Comparison of ENCODE assay signal across 14 mouse cellular contexts in the genomic region with DNA sequence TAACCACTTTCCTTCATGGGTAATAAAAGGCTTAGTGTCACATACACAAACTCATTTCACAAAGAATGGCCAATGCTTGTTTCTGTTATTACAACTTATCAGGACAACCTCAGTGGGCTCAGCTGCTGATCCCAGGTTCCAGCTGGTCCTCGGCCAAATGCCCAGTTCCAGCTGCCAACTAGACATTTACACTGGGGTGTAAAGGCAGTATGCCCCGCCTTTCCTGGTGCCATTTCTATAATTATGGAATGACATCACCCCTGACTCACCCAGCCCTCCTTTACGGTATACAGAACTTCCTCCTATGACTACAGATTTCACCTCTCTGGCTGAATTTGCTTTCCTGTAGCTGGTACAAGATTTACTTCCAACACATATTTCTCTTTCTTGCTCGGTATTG.
DNase-seq lines count a peak whose midpoint lies in the region; ATAC-seq and TF ChIP-seq lines count a peak whose summit lies in the region.
"Had no signal": no experiment of that assay in that cellular context is flagged by ENCODE, and none has a peak within 500 bp of the region (broad histone marks: within the 10 kb centered on the region; RNA-seq: fewer than 3 reads in every experiment).

No protein-coding gene starts in this region.

- intact Hi-C loops in heart, postnatal 14 days (cut with DNase I) = no loop called here

- no peak overlapping the region for H3K9ac ChIP-seq in heart, embryonic 11.5 days (ENCODE audit: low read depth, low read length)
- no peak overlapping the region for H3K9ac ChIP-seq in CH12.LX (ENCODE audit: insufficient read depth, low read depth)
- H3K9ac ChIP-seq: embryonic facial prominence, embryonic 15.5 days; liver, embryonic 12.5 days had no signal

- no peak for TF ChIP-seq RAD21 in CH12.LX (IDR thresholded peaks at IDR 0.05; ENCODE audit: low read depth, low read length)

- no peak overlapping the region for H3K27ac ChIP-seq in heart, embryonic 11.5 days (ENCODE audit: low read depth, low read length)
- no peak overlapping the region for H3K27ac ChIP-seq in CH12.LX (ENCODE audit: insufficient read depth, low read depth)
- H3K27ac ChIP-seq in embryonic facial prominence, embryonic 10.5 days (replicated peaks) = no peak overlapping the region
- no peak overlapping the region for H3K27ac ChIP-seq in hindbrain, embryonic 10.5 days
- H3K27ac ChIP-seq: embryonic facial prominence, embryonic 15.5 days; kidney, postnatal 0 days; liver, embryonic 12.5 days had no signal

- dilution Hi-C loops in CH12.LX (cut with MboI; ENCODE audit: extremely low pct_ligation_motif_present, extremely low pct_unique_long_range_greater_than_20kb, low sequenced_read_pairs) = no loop called here

- no peaks in the 10 kb centered on the region for H3K36me3 ChIP-seq in heart, embryonic 11.5 days (ENCODE audit: control insufficient read depth, insufficient read depth, low read length)
- no peaks in the 10 kb centered on the region for H3K36me3 ChIP-seq in CH12.LX (replicated peaks in 1 of 2; ENCODE audit: control insufficient read depth in 1 of 2, insufficient read depth in 1 of 2, low read length in 1 of 2)
- H3K36me3 ChIP-seq in embryonic facial prominence, embryonic 10.5 days (replicated peaks) = no peaks in the 10 kb centered on the region
- H3K36me3 ChIP-seq in hindbrain, embryonic 10.5 days = no peaks in the 10 kb centered on the region
- H3K36me3 ChIP-seq: embryonic facial prominence, embryonic 15.5 days; liver, embryonic 12.5 days had no signal

- no peak for TF ChIP-seq POLR2A in CH12.LX (IDR thresholded peaks at IDR 0.05; ENCODE audit: low read depth, low read length)

- H3K27me3 ChIP-seq in heart, embryonic 11.5 days (ENCODE audit: control insufficient read depth, insufficient read depth, low read length) = no peaks in the 10 kb centered on the region
- H3K27me3 ChIP-seq in CH12.LX (replicated peaks) = no peaks in the 10 kb centered on the region
- peaks cover 33% of the 10 kb centered on the region for H3K27me3 ChIP-seq in embryonic facial prominence, embryonic 10.5 days (replicated peaks; ENCODE audit: low read depth, poor library complexity, severe bottlenecking)
- peaks cover 27% of the 10 kb centered on the region for H3K27me3 ChIP-seq in hindbrain, embryonic 10.5 days (ENCODE audit: insufficient read depth, poor library complexity, severe bottlenecking)
- H3K27me3 ChIP-seq: embryonic facial prominence, embryonic 15.5 days; liver, embryonic 12.5 days had no signal

- TF ChIP-seq EP300 in CH12.LX (IDR thresholded peaks at IDR 0.05; ENCODE audit: low read length) = no peak

- peak; percentile 40 for DNase-seq in heart, adult 8-10 months (ENCODE audit: low spot score)
- DNase-seq in CH12.LX (ENCODE audit: extremely low read depth) = peak; percentile 76
- peak; percentile 37 to 52 for DNase-seq in heart, postnatal 14 days
- peak; percentile 73 to 83 for DNase-seq in lung, postnatal 4 days
- DNase-seq in embryonic facial prominence, embryonic 10.5 days (ENCODE audit: low spot score) = no peak
- DNase-seq in natural killer cell, adult 2 months (ENCODE audit: low spot score in 2 of 2) = no peak
- no peak for DNase-seq in hindbrain, embryonic 10.5 days (ENCODE audit: low spot score)
- DNase-seq: adrenal gland, postnatal 25 days; right cerebral cortex, postnatal 14 days had no signal

- no peaks in the 10 kb centered on the region for H3K9me3 ChIP-seq in heart, embryonic 11.5 days (replicated peaks; ENCODE audit: control insufficient read depth, low read length)
- no peaks in the 10 kb centered on the region for H3K9me3 ChIP-seq in CH12.LX (replicated peaks; ENCODE audit: low read length)
- H3K9me3 ChIP-seq in embryonic facial prominence, embryonic 10.5 days = no peaks in the 10 kb centered on the region
- no peaks in the 10 kb centered on the region for H3K9me3 ChIP-seq in hindbrain, embryonic 10.5 days
- H3K9me3 ChIP-seq: embryonic facial prominence, embryonic 15.5 days; liver, embryonic 12.5 days had no signal

- H3K4me1 ChIP-seq in heart, embryonic 11.5 days (ENCODE audit: control insufficient read depth, insufficient read depth, low read length) = peaks cover 17% of the 10 kb centered on the region; the same call in 1 of the 2 replicates
- peaks cover 14 to 45% of the 10 kb centered on the region in 2 experiments for H3K4me1 ChIP-seq in CH12.LX (ENCODE audit: control insufficient read depth in 1 of 2, insufficient read depth in 2 of 2)
- H3K4me1 ChIP-seq in embryonic facial prominence, embryonic 10.5 days = peaks cover 18% of the 10 kb centered on the region
- H3K4me1 ChIP-seq in hindbrain, embryonic 10.5 days (replicated peaks) = peaks cover 12% of the 10 kb centered on the region; the same call in 1 of the 2 replicates
- H3K4me1 ChIP-seq: liver, embryonic 12.5 days had no signal

- no peak for ATAC-seq in heart, embryonic 11.5 days (replicated peaks; ENCODE audit: insufficient number of reproducible peaks, low FRiP score, low TSS enrichment)
- ATAC-seq: CD4-positive, CD25-positive, alpha-beta regulatory T cell, adult 4 months; liver, embryonic 12.5 days had no signal

- no peak for TF ChIP-seq CTCF in CH12.LX (conservative IDR thresholded peaks at IDR 0.05 in 1 of 2, IDR thresholded peaks at IDR 0.05 in 1 of 2; ENCODE audit: low read depth in 2 of 2, low read length in 2 of 2)

- in situ Hi-C loops in CH12.LX (cut with MboI; ENCODE audit: low pct_ligation_motif_present, low pct_unique_long_range_greater_than_20kb, low sequenced_read_pairs) = no loop called here

- H3K4me3 ChIP-seq in heart, embryonic 11.5 days (ENCODE audit: low read depth, low read length) = no peak overlapping the region
- H3K4me3 ChIP-seq in CH12.LX (replicated peaks in 1 of 3; ENCODE audit: low read depth in 2 of 3, low read length in 2 of 3, poor library complexity in 1 of 3) = peak overlapping the region in 1 of 3 experiments; percentile 37
- no peak overlapping the region for H3K4me3 ChIP-seq in embryonic facial prominence, embryonic 10.5 days
- H3K4me3 ChIP-seq in hindbrain, embryonic 10.5 days = no peak overlapping the region
- H3K4me3 ChIP-seq: embryonic facial prominence, embryonic 15.5 days; liver, embryonic 12.5 days had no signal

- no peaks in the 10 kb centered on the region for H3K79me2 ChIP-seq in CH12.LX (replicated peaks; ENCODE audit: control insufficient read depth, extremely low read depth, insufficient read depth, poor library complexity, severe bottlenecking)

- 63% methylated on average over 4 of the region's 4 CpGs for WGBS in heart, embryonic 11.5 days (ENCODE audit: insufficient replicate concordance)
- 84% methylated on average over 4 of the region's 4 CpGs for WGBS in embryonic facial prominence, embryonic 10.5 days
- WGBS in hindbrain, embryonic 10.5 days = 83% methylated on average over 4 of the region's 4 CpGs

- H3K4me2 ChIP-seq in heart, embryonic 11.5 days = no peak overlapping the region
- no peak overlapping the region; the same call in 1 of the 2 replicates for H3K4me2 ChIP-seq in CH12.LX (ENCODE audit: insufficient read depth, low read depth, poor library complexity, severe bottlenecking)
- H3K4me2 ChIP-seq: embryonic facial prominence, embryonic 15.5 days; liver, embryonic 12.5 days had no signal

TF ChIP-seq in CH12.LX, 34 proteins besides CTCF, POLR2A, EP300 and RAD21:
- TF ChIP-seq GABPA (IDR thresholded peaks at IDR 0.05; ENCODE audit: insufficient replicate concordance, low read depth, low read length) (no peak), MAFK (IDR thresholded peaks at IDR 0.05; ENCODE audit: insufficient replicate concordance, low read length) (no peak), MEF2A (IDR thresholded peaks at IDR 0.05; ENCODE audit: borderline replicate concordance, low read depth, low read length) (peak; percentile 94), JUND (conservative IDR thresholded peaks at IDR 0.05; ENCODE audit: low read depth, low read length) (peak; percentile 78), RCOR1 (conservative IDR thresholded peaks at IDR 0.05; ENCODE audit: low read depth, low read length) (no peak), TBP (conservative IDR thresholded peaks at IDR 0.05; ENCODE audit: low read depth, low read length) (no peak), JUN (IDR thresholded peaks at IDR 0.05; ENCODE audit: insufficient read depth, low read depth, low read length) (peak; percentile 88), ZNF384 (IDR thresholded peaks at IDR 0.05; ENCODE audit: low read depth, low read length) (no peak), KAT2A (IDR thresholded peaks at IDR 0.05; ENCODE audit: insufficient replicate concordance, low read length) (no peak)
TF ChIP-seq in CH12.LX: peak in this region for 3.

Comparison
In these comparisons a context has a peak if more than half of its experiments do, and no peak if none do; other contexts are left out.
1. DNase-seq: peak in heart, adult 8-10 months (single experiment), CH12.LX (single experiment), heart, postnatal 14 days (2 of 2) and lung, postnatal 4 days (2 of 2); none in embryonic facial prominence, embryonic 10.5 days (single experiment), natural killer cell, adult 2 months (0 of 2) and hindbrain, embryonic 10.5 days (single experiment).